ENCODE assay signal across 12 mouse cellular contexts in the genomic region with DNA sequence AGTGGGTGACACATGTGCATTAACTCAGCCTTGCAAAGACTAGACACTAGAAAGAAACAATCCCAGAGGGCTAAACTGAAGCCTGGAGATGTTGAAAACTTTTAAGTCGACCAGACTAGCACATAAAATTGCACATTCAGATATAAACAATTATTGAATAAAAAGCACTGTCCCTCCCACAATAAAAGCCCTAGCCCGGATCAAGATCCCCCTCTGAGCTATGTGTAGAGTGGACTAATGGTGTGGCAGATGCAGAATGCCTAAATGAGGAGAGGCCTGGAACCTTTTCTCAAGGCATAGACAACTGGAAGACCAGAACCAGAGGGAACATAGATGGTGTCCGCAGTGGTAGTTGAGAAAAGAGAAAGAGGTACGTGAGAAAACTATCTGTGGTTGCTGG. TPM values are rescaled to one million over a fixed set of nuclear protein-coding genes. Genes with fewer than 3 reads are reported as not detected.
DNase-seq lines count a peak whose midpoint lies in the region; ATAC-seq and TF ChIP-seq lines count a peak whose summit lies in the region.
"Had no signal": no experiment of that assay in that cellular context is flagged by ENCODE, and none has a peak within 500 bp of the region (broad histone marks: within the 10 kb centered on the region; RNA-seq: fewer than 3 reads in every experiment).

No protein-coding gene starts in this region.

- DNase-seq in limb, embryonic 11.5 days (ENCODE audit: low spot score) = no peak
- DNase-seq in limb, embryonic 10.5 days (ENCODE audit: low spot score) = no peak
- DNase-seq in limb, embryonic 14.5 days (ENCODE audit: low spot score) = no peak
- DNase-seq in frontal cortex, postnatal 10 days (ENCODE audit: low spot score in 2 of 2) = no peak
- DNase-seq in kidney, adult 11 months = no peak
- DNase-seq: adrenal gland, postnatal 36 days; kidney, adult 9 months had no signal

- H3K27me3 ChIP-seq in limb, embryonic 11.5 days (ENCODE audit: control insufficient read depth, insufficient read depth, low read length) = peaks cover 34% of the 10 kb centered on the region
- H3K27me3 ChIP-seq in limb, embryonic 10.5 days (ENCODE audit: low read depth, poor library complexity, severe bottlenecking) = peaks cover 70% of the 10 kb centered on the region
- H3K27me3 ChIP-seq in forebrain, embryonic 13.5 days = peaks cover 29% of the 10 kb centered on the region
- H3K27me3 ChIP-seq in limb, embryonic 14.5 days (ENCODE audit: control insufficient read depth, insufficient read depth, low read length) = peaks cover 39% of the 10 kb centered on the region
- H3K27me3 ChIP-seq in stomach, embryonic 16.5 days (ENCODE audit: control insufficient read depth, insufficient read depth, low read length) = peaks cover 34% of the 10 kb centered on the region

- H3K4me3 ChIP-seq in limb, embryonic 11.5 days (ENCODE audit: low read depth, low read length) = no peak overlapping the region
- no peak overlapping the region; the same call in 1 of the 2 replicates for H3K4me3 ChIP-seq in limb, embryonic 10.5 days
- peak overlapping the region; percentile 75 for H3K4me3 ChIP-seq in forebrain, embryonic 13.5 days
- peak overlapping the region; percentile 54 for H3K4me3 ChIP-seq in limb, embryonic 14.5 days (replicated peaks; ENCODE audit: low read length)
- H3K4me3 ChIP-seq in stomach, embryonic 16.5 days (replicated peaks; ENCODE audit: low read length) = no peak overlapping the region
- H3K4me3 ChIP-seq: megakaryocyte, embryonic 14.5 days had no signal

- no peak for ATAC-seq in limb, embryonic 11.5 days (ENCODE audit: insufficient number of reproducible peaks, low FRiP score, low TSS enrichment, low read depth)
- ATAC-seq in forebrain, embryonic 13.5 days = no peak
- no peak for ATAC-seq in limb, embryonic 14.5 days (ENCODE audit: low FRiP score, low read depth)
- no peak for ATAC-seq in stomach, embryonic 16.5 days (ENCODE audit: insufficient read depth, low FRiP score)
- ATAC-seq: CD4-positive, CD25-positive, alpha-beta regulatory T cell, adult 4 months had no signal

- no peaks in the 10 kb centered on the region for H3K36me3 ChIP-seq in limb, embryonic 11.5 days (ENCODE audit: control insufficient read depth, insufficient read depth, low read length)
- H3K36me3 ChIP-seq in limb, embryonic 10.5 days = no peaks in the 10 kb centered on the region
- no peaks in the 10 kb centered on the region for H3K36me3 ChIP-seq in forebrain, embryonic 13.5 days (ENCODE audit: poor library complexity, severe bottlenecking)
- H3K36me3 ChIP-seq in limb, embryonic 14.5 days (ENCODE audit: control insufficient read depth, insufficient read depth, low read length) = no peaks in the 10 kb centered on the region; the same call in 1 of the 2 replicates
- H3K36me3 ChIP-seq in stomach, embryonic 16.5 days (ENCODE audit: control insufficient read depth, insufficient read depth, low read length) = no peaks in the 10 kb centered on the region
- H3K36me3 ChIP-seq: lung, embryonic 15.5 days had no signal

- H3K9me3 ChIP-seq in limb, embryonic 11.5 days (ENCODE audit: control insufficient read depth, low read length) = no peaks in the 10 kb centered on the region
- H3K9me3 ChIP-seq in limb, embryonic 10.5 days (replicated peaks) = no peaks in the 10 kb centered on the region
- H3K9me3 ChIP-seq in forebrain, embryonic 13.5 days (replicated peaks) = no peaks in the 10 kb centered on the region
- no peaks in the 10 kb centered on the region for H3K9me3 ChIP-seq in limb, embryonic 14.5 days (ENCODE audit: control insufficient read depth, low read length)
- H3K9me3 ChIP-seq in stomach, embryonic 16.5 days (replicated peaks; ENCODE audit: control insufficient read depth, low read length) = no peaks in the 10 kb centered on the region
- H3K9me3 ChIP-seq: lung, embryonic 15.5 days had no signal

- H3K27ac ChIP-seq in limb, embryonic 11.5 days (replicated peaks; ENCODE audit: low read depth, low read length) = no peak overlapping the region
- H3K27ac ChIP-seq in limb, embryonic 10.5 days = no peak overlapping the region
- no peak overlapping the region for H3K27ac ChIP-seq in forebrain, embryonic 13.5 days
- H3K27ac ChIP-seq in limb, embryonic 14.5 days (replicated peaks; ENCODE audit: low read depth, low read length) = peak overlapping the region; percentile 62; the same call in 1 of the 2 replicates
- H3K27ac ChIP-seq in stomach, embryonic 16.5 days (ENCODE audit: low read length) = no peak overlapping the region

- H3K9ac ChIP-seq in limb, embryonic 11.5 days (ENCODE audit: low read length) = no peak overlapping the region
- peak overlapping the region; percentile 74; the same call in 1 of the 2 replicates for H3K9ac ChIP-seq in forebrain, embryonic 13.5 days
- peak overlapping the region; percentile 65 for H3K9ac ChIP-seq in limb, embryonic 14.5 days (ENCODE audit: low read depth, low read length, severe bottlenecking)
- no peak overlapping the region for H3K9ac ChIP-seq in stomach, embryonic 16.5 days (ENCODE audit: low read length)

- H3K4me2 ChIP-seq in limb, embryonic 11.5 days (ENCODE audit: low read depth, severe bottlenecking) = peak overlapping the region; percentile 21; the same call in 1 of the 2 replicates
- H3K4me2 ChIP-seq in forebrain, embryonic 13.5 days = peak overlapping the region; percentile 99
- peak overlapping the region; percentile 96 for H3K4me2 ChIP-seq in limb, embryonic 14.5 days (replicated peaks; ENCODE audit: low read depth, low read length, severe bottlenecking)
- H3K4me2 ChIP-seq in stomach, embryonic 16.5 days (ENCODE audit: low read depth, low read length) = 0 out of 2 replicates have a peak overlapping the region, but pooled peaks have one; percentile 98

- WGBS in limb, embryonic 11.5 days = 50% methylated on average over 4 of the region's 4 CpGs
- WGBS in limb, embryonic 10.5 days = 36% methylated on average over 4 of the region's 4 CpGs
- WGBS in forebrain, embryonic 13.5 days = 32% methylated on average over 4 of the region's 4 CpGs
- 46% methylated on average over 4 of the region's 4 CpGs for WGBS in limb, embryonic 14.5 days
- 61% methylated on average over 4 of the region's 4 CpGs for WGBS in stomach, embryonic 16.5 days

- H3K4me1 ChIP-seq in limb, embryonic 11.5 days (ENCODE audit: control insufficient read depth, insufficient read depth, low read length) = peaks cover 18% of the 10 kb centered on the region
- peaks cover 75% of the 10 kb centered on the region for H3K4me1 ChIP-seq in limb, embryonic 10.5 days
- H3K4me1 ChIP-seq in forebrain, embryonic 13.5 days = peaks cover 75% of the 10 kb centered on the region
- H3K4me1 ChIP-seq in limb, embryonic 14.5 days (ENCODE audit: control insufficient read depth, insufficient read depth, low read length) = peaks cover 12% of the 10 kb centered on the region; the same call in 1 of the 2 replicates
- peaks cover 18% of the 10 kb centered on the region for H3K4me1 ChIP-seq in stomach, embryonic 16.5 days (ENCODE audit: control insufficient read depth, insufficient read depth, low read length)

- TF ChIP-seq POLR2A in limb, embryonic 14.5 days (IDR thresholded peaks at IDR 0.05; ENCODE audit: borderline replicate concordance, extremely low read depth, insufficient read depth, insufficient read length) = no peak

RNA-seq across cellular contexts. Expression of gene Sox6, which starts 3.1 kb away (rescaled TPM):
- polyA plus RNA-seq in limb, embryonic 11.5 days (2014; fragmentation: Nextera tagmentation; extraction: Ambion mirVana) = 45.4 and 58.1 TPM in 2 replicates
- polyA plus RNA-seq in limb, embryonic 10.5 days (2016; fragmentation: Nextera tagmentation; extraction: Ambion mirVana) = 16.5 and 23.7 TPM in 2 replicates
- 143 and 149 TPM in 2 replicates for polyA plus RNA-seq in forebrain, embryonic 13.5 days (2015; fragmentation: Nextera tagmentation; extraction: Ambion mirVana)
- polyA plus RNA-seq in limb, embryonic 14.5 days (2012; rRNA removed) = 21.3 and 34.0 TPM in 2 replicates
- 59.4 and 67.4 TPM in 2 replicates for polyA plus RNA-seq in limb, embryonic 14.5 days (2014; fragmentation: Nextera tagmentation; extraction: Ambion mirVana)
- 30.1 and 37.5 TPM in 2 replicates for polyA plus RNA-seq in stomach, embryonic 16.5 days (2015; fragmentation: Nextera tagmentation; extraction: Ambion mirVana)
- polyA plus RNA-seq: CD4-positive, CD25-positive, alpha-beta regulatory T cell, adult 4 months had no signal

RNA-seq across cellular contexts. Expression of gene 1110004F10Rik, which starts 3.7 kb away (rescaled TPM):
- polyA plus RNA-seq in limb, embryonic 11.5 days (2014; fragmentation: Nextera tagmentation; extraction: Ambion mirVana) = 366 and 382 TPM in 2 replicates
- polyA plus RNA-seq in limb, embryonic 10.5 days (2016; fragmentation: Nextera tagmentation; extraction: Ambion mirVana) = 329 and 347 TPM in 2 replicates
- 372 and 377 TPM in 2 replicates for polyA plus RNA-seq in forebrain, embryonic 13.5 days (2015; fragmentation: Nextera tagmentation; extraction: Ambion mirVana)
- 183 and 187 TPM in 2 replicates for polyA plus RNA-seq in limb, embryonic 14.5 days (2012; rRNA removed)
- 283 and 299 TPM in 2 replicates for polyA plus RNA-seq in limb, embryonic 14.5 days (2014; fragmentation: Nextera tagmentation; extraction: Ambion mirVana)
- polyA plus RNA-seq in stomach, embryonic 16.5 days (2015; fragmentation: Nextera tagmentation; extraction: Ambion mirVana) = 221 and 222 TPM in 2 replicates

RNA-seq across cellular contexts. Expression of gene Gm4353, which starts 48.9 kb away (rescaled TPM):
- polyA plus RNA-seq in limb, embryonic 11.5 days (2014; fragmentation: Nextera tagmentation; extraction: Ambion mirVana) = 1.1 and 1.8 TPM in 2 replicates
- polyA plus RNA-seq in limb, embryonic 10.5 days (2016; fragmentation: Nextera tagmentation; extraction: Ambion mirVana) = 1.1 and 1.3 TPM in 2 replicates
- 0.57 and 1.6 TPM in 2 replicates for polyA plus RNA-seq in forebrain, embryonic 13.5 days (2015; fragmentation: Nextera tagmentation; extraction: Ambion mirVana)
- 0.79 and 0.87 TPM in 2 replicates for polyA plus RNA-seq in limb, embryonic 14.5 days (2012; rRNA removed)
- 1.1 and 1.4 TPM in 2 replicates for polyA plus RNA-seq in limb, embryonic 14.5 days (2014; fragmentation: Nextera tagmentation; extraction: Ambion mirVana)
- polyA plus RNA-seq in stomach, embryonic 16.5 days (2015; fragmentation: Nextera tagmentation; extraction: Ambion mirVana) = 0.62 and 1.9 TPM in 2 replicates

Comparison
In these comparisons a context has a peak if more than half of its experiments do, and no peak if none do; other contexts are left out.
1. H3K4me3 ChIP-seq: peak in forebrain, embryonic 13.5 days (single experiment) and limb, embryonic 14.5 days (single experiment); none in limb, embryonic 11.5 days (single experiment), limb, embryonic 10.5 days (single experiment) and stomach, embryonic 16.5 days (single experiment).
2. H3K9ac ChIP-seq: peak in forebrain, embryonic 13.5 days (single experiment) and limb, embryonic 14.5 days (single experiment); none in limb, embryonic 11.5 days (single experiment) and stomach, embryonic 16.5 days (single experiment).
3. H3K4me2 ChIP-seq: peak in every context shown above with its lines; median percentile 99 in forebrain, embryonic 13.5 days; 98 in stomach, embryonic 16.5 days; 96 in limb, embryonic 14.5 days; 21 in limb, embryonic 11.5 days.